Mouse (Mus musculus) embryonic facial prominence, embryonic 11.5 days (tissue): ENCODE measurements around the gene Spg21. TPM values are rescaled to one million over a fixed set of nuclear protein-coding genes. Genes with fewer than 3 reads are reported as not detected.

Experiments
- polyA plus RNA-seq: library from polyadenylated mRNA; unstranded; fragments of >200 nt; fragmentation: Nextera tagmentation; extraction: Ambion mirVana; gene quantifications from 2 replicates; pipeline ENCODE4 v1.2.1, GENCODE M21; 2014

Gene Spg21
- polyA plus RNA-seq, 1 experiment from 2014 or later = 157 TPM

Other genes with a start within 250 kb of the Spg21 start
- gene Cilp, start 195.8 kb upstream of the Spg21 start, polyA plus RNA-seq = 0.21 TPM in 2 replicates
- 60.1 and 64.3 TPM in 2 replicates for gene Clpx, start 166.7 kb upstream of the Spg21 start, polyA plus RNA-seq
- 13.9 and 18.5 TPM in 2 replicates for gene Pdcd7, start 114.8 kb upstream of the Spg21 start, polyA plus RNA-seq
- gene Ubap1l, start 99.9 kb upstream of the Spg21 start, polyA plus RNA-seq = 0.31 TPM in 1 of 2 replicates, not detected in the other
- gene Kbtbd13, start 69.3 kb upstream of the Spg21 start, polyA plus RNA-seq = 1.2 and 1.3 TPM in 2 replicates
- 7.6 and 9.8 TPM in 2 replicates for gene Rasl12, start 62.4 kb upstream of the Spg21 start, polyA plus RNA-seq
- not detected in 2 replicates for gene Slc51b, start 38.0 kb upstream of the Spg21 start, polyA plus RNA-seq
- gene Mtfmt, start 25.2 kb upstream of the Spg21 start, polyA plus RNA-seq = 20.0 and 20.8 TPM in 2 replicates
- not detected in 2 replicates for gene Ankdd1a, start 59.2 kb downstream of the Spg21 start, polyA plus RNA-seq
- 10.6 and 11.2 TPM in 2 replicates for gene Plekho2, start 119.1 kb downstream of the Spg21 start, polyA plus RNA-seq
- gene Pif1, start 126.2 kb downstream of the Spg21 start, polyA plus RNA-seq = 9.7 and 10.4 TPM in 2 replicates
- 20.4 and 25.8 TPM in 2 replicates for gene Rbpms2, start 168.7 kb downstream of the Spg21 start, polyA plus RNA-seq
- 213 and 232 TPM in 2 replicates for gene Oaz2, start 207.1 kb downstream of the Spg21 start, polyA plus RNA-seq